Mouse (Mus musculus) limb, embryonic 14.5 days (tissue): ENCODE results near the gene Amigo3. TPM values are rescaled to one million over a fixed set of nuclear protein-coding genes. Genes with fewer than 3 reads are reported as not detected.

Experiments used
- ATAC-seq: fragments of 200-750 bp; cut with Nextera tagmentation; 2 replicates; pipeline ENCODE4 v1.8.0; 2017; ENCODE audit warnings: low read depth, moderate number of reproducible peaks, moderate TSS enrichment; ENCODE audit not compliant: low FRiP score
- DNase-seq: peaks from one replicate; pipeline ENCODE4 v3.0.0-alpha.2; 2015; ENCODE audit warnings: low spot score
- H3K27ac ChIP-seq: fragments of 300-500 bp; sonication (generic); replicated peaks from 2 replicates; pipeline ENCODE4 v1.5.1; 2014; ENCODE audit warnings: low read depth, mild to moderate bottlenecking, low read length, moderate library complexity, mixed read lengths
- H3K27me3 ChIP-seq: fragments of 300-500 bp; sonication (generic); 2 replicates; pipeline ENCODE4 v1.6.1; 2014; ENCODE audit warnings: low read length, mixed read lengths; ENCODE audit not compliant: control insufficient read depth, insufficient read depth
- H3K36me3 ChIP-seq: fragments of 300-500 bp; sonication (generic); 2 replicates; pipeline ENCODE4 v1.6.1; 2014; ENCODE audit warnings: mild to moderate bottlenecking, low read length, moderate library complexity, mixed read lengths; ENCODE audit not compliant: control insufficient read depth, insufficient read depth
- H3K4me1 ChIP-seq: fragments of 300-500 bp; sonication (generic); 2 replicates; pipeline ENCODE4 v1.6.1; 2014; ENCODE audit warnings: antibody characterized with exemption, low read length, mixed read lengths; ENCODE audit not compliant: control insufficient read depth, insufficient read depth
- H3K4me2 ChIP-seq: fragments of 300-500 bp; sonication (generic); replicated peaks from 2 replicates; pipeline ENCODE4 v1.6.1; 2014; ENCODE audit warnings: low read depth, mild to moderate bottlenecking, low read length, moderate library complexity; ENCODE audit not compliant: severe bottlenecking
- H3K4me3 ChIP-seq: fragments of 300-500 bp; sonication (generic); replicated peaks from 2 replicates; pipeline ENCODE4 v1.5.1; 2014; ENCODE audit warnings: low read length
- H3K9ac ChIP-seq: fragments of 300-500 bp; sonication (generic); 2 replicates; pipeline ENCODE4 v1.6.1; 2014; ENCODE audit warnings: mild to moderate bottlenecking, low read depth, low read length, moderate library complexity; ENCODE audit not compliant: severe bottlenecking
- H3K9me3 ChIP-seq: fragments of 300-500 bp; sonication (generic); 2 replicates; pipeline ENCODE4 v1.6.1; 2016; ENCODE audit warnings: low read length; ENCODE audit not compliant: control insufficient read depth
- POLR2A ChIP-seq: fragments of 200-500 bp; IDR thresholded peaks from 2 replicates; pipeline ENCODE4 v1.8.0; 2012; ENCODE audit warnings: inconsistent platforms, mild to moderate bottlenecking, moderate library complexity, borderline replicate concordance; ENCODE audit not compliant: insufficient read depth, insufficient read length; ENCODE audit errors: extremely low read depth
- WGBS: fragments of 180-500 bp; shearing (Covaris S2); extraction: QIAGEN DNeasy Blood & Tissue Kit; methylation state at CpG from one replicate; pipeline ENCODE4 v1.1.7; 2014; 5-methylcytosine and 5-hydroxymethylcytosine counted together
- polyA plus RNA-seq, 2 experiments: library from polyadenylated mRNA; depleted of rRNA in 1 of 2; stranded (reverse) in 1 of 2; unstranded in 1 of 2; fragments of >200 nt; fragmentation: Nextera tagmentation in 1 of 2; extraction: Ambion mirVana in 1 of 2; gene quantifications; 2 replicates each; pipeline versions ENCODE4 v1.2.1 to v1.2.3; 2012 to 2014

Amigo3 gene
- polyA plus RNA-seq, 2 experiments = 4.7 to 5.0 TPM

DNA sequence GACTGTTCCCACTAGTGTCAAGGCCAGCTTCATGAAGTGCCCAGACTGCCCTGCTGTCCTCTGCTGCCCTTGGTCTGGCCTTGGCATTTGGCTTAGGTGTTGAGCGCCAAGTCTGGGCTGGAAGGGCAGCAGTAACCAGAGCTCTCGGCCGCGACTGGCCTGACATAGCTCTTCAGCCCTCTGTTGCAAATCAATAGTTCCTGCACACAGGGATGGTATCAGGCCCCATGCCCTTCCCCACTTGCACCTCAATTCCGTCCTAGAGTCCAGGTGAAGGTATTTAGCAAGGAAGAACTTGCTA, 4.3 kb downstream of the Amigo3 start:
- Histone ChIP-seq H3K4me2 (no peak overlapping the region), H3K9ac (no peak overlapping the region), H3K27me3 (no peaks in the 10 kb centered on the region), H3K9me3 (no peaks in the 10 kb centered on the region), H3K27ac (no peak overlapping the region), H3K4me1 (peaks cover 5% of the 10 kb centered on the region; the same call in 1 of the 2 replicates), H3K36me3 (peaks cover 61% of the 10 kb centered on the region), H3K4me3 (no peak overlapping the region)
- ATAC-seq (no peak), DNase-seq (no peak)
- 95% methylated on average over 5 of the region's 5 CpGs for WGBS
- TF ChIP-seq POLR2A = no peak

DNA sequence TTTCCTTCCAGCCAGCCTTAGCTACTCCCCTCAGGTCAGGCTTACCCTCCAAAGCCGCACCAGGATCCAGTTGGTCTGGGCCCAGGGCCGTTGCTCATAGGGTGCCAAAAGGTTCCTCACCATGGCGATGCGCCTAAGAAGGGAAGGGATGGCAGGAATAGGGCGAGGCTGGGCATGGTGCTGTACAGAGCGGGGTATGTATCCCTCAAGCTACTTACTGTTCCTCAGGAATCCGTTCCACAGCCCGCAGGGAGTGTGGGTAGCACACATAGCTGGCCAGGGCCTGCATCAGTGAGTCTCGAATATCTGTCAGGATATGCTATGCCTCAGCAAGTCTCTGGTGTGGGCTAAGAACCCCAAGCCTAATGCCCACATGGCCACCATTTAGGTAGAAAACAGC, 5.3 kb downstream of the Amigo3 start:
- H3K4me1 ChIP-seq = peaks cover 2% of the 10 kb centered on the region; the same call in 1 of the 2 replicates
- no peak overlapping the region for H3K4me2 ChIP-seq
- H3K27me3 ChIP-seq = no peaks in the 10 kb centered on the region
- no peak for TF ChIP-seq POLR2A
- H3K9me3 ChIP-seq = no peaks in the 10 kb centered on the region
- no peak overlapping the region for H3K27ac ChIP-seq
- DNase-seq (no peak), ATAC-seq (no peak)
- peaks cover 69% of the 10 kb centered on the region for H3K36me3 ChIP-seq
- 93% methylated on average over 9 of the region's 9 CpGs for WGBS
- no peak overlapping the region for H3K9ac ChIP-seq
- H3K4me3 ChIP-seq = no peak overlapping the region

DNA sequence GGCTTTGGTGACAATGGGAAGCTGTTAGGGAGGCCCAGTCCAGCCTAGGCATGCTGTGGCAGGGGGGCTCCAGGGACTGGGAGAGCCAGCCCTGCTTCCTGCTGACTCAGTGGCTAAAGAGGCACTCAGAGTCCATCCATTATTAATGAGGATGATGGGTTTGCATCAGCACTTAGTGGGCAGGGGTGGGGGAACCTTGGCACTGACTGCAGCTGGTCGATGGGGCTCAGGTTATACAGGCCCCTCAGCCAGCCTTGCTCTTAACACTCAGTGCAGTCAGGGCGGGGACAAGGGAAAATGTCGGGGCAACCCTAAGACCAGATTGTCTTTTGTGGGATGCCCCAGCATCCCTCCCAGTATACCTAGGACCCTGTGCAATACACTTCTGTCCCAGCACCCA, 9.2 kb downstream of the Amigo3 start:
- H3K9me3 ChIP-seq = no peaks in the 10 kb centered on the region
- DNase-seq (no peak), ATAC-seq (no peak)
- no peak for TF ChIP-seq POLR2A
- no peaks in the 10 kb centered on the region for H3K4me1 ChIP-seq
- H3K36me3 ChIP-seq = peaks cover 68% of the 10 kb centered on the region
- no peak overlapping the region for H3K4me3 ChIP-seq
- H3K4me2 ChIP-seq = no peak overlapping the region
- no peak overlapping the region for H3K27ac ChIP-seq
- no peaks in the 10 kb centered on the region for H3K27me3 ChIP-seq
- H3K9ac ChIP-seq = no peak overlapping the region
- WGBS = 100% methylated on average over 3 of the region's 3 CpGs

DNA sequence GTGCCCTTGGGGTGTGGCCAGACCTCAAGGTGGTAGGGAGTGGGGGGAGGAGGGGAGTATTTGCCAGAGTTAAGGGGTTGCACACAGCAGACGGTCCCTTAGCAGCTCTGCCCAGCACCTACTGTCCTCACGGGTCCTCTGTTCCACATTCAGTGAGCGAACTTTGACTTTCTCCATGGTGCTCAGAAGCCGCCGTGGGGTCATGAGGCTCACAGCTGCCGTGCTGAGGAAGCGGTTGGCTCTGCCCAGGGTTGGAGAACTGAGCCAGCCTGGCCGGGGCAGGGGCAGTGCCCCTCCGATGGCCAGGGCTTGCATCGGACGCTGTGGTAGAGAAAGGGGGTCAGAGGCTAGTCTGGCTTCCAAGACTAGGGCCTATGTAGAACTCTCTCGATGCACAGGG, 10.4 kb downstream of the Amigo3 start:
- 83% methylated on average over 12 of the region's 12 CpGs for WGBS
- Histone ChIP-seq H3K27ac (no peak overlapping the region), H3K36me3 (peaks cover 58% of the 10 kb centered on the region), H3K4me3 (no peak overlapping the region), H3K9ac (no peak overlapping the region), H3K9me3 (no peaks in the 10 kb centered on the region), H3K4me2 (no peak overlapping the region), H3K27me3 (no peaks in the 10 kb centered on the region), H3K4me1 (no peaks in the 10 kb centered on the region)
- no peak for DNase-seq
- ATAC-seq = no peak
- TF ChIP-seq POLR2A = no peak

DNA sequence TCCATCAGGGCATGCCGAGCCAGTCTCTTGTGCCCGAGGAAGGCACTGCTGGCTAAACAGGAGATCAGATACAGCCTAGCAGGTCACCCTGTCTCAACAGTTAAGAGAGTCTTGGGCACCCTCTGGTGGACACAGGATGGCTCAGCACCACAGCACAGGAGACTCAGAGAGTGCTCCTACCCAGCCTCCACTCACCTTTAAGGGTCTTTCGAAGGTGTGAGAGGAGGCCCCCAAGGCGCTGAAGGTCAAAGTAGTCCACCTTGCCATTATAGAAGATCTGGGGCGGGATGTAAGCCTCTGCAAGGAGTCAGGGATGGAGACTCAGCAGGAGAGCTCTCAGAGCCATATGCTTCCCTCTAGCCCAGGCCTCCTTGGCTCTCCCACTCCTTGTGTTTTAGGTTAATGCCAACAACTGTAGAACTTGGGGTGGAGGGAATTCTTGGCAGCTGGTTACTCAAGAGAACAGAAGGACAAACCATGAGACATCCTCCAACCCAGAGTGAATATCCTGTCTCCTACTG, 12.6 kb downstream of the Amigo3 start:
- Histone ChIP-seq H3K4me1 (no peaks in the 10 kb centered on the region), H3K36me3 (peaks cover 49% of the 10 kb centered on the region), H3K4me3 (no peak overlapping the region), H3K27ac (no peak overlapping the region), H3K9ac (no peak overlapping the region), H3K4me2 (no peak overlapping the region), H3K27me3 (no peaks in the 10 kb centered on the region), H3K9me3 (no peaks in the 10 kb centered on the region)
- DNase-seq (peak; percentile 40), ATAC-seq (no peak)
- 52% methylated on average over 5 of the region's 5 CpGs for WGBS
- TF ChIP-seq POLR2A = no peak

DNA sequence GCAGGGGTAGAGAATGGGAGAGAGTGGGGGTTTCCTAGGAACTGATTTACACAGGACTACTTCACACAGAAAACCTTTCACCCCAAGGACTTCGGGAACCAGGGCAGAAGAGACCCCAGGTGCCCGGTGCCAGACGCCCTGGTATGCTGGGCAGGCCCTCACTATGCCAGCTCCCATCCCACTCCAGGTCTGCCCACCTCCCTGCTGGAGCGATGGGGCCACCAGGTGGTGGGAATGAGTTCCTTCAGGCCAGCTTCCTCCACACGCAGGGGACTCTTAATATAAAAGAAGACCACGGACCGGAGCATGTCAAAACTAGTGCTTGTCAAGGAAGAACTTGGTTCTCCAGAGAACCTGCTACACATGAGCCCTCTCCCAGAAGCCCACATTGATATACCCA, 14.2 kb downstream of the Amigo3 start:
- no peak overlapping the region for H3K27ac ChIP-seq
- H3K4me2 ChIP-seq = no peak overlapping the region
- TF ChIP-seq POLR2A = no peak
- H3K4me3 ChIP-seq = no peak overlapping the region
- no peak overlapping the region for H3K9ac ChIP-seq
- no peaks in the 10 kb centered on the region for H3K4me1 ChIP-seq
- H3K27me3 ChIP-seq = no peaks in the 10 kb centered on the region
- ATAC-seq = no peak
- DNase-seq = no peak
- peaks cover 52% of the 10 kb centered on the region for H3K36me3 ChIP-seq
- H3K9me3 ChIP-seq = no peaks in the 10 kb centered on the region
- WGBS = 83% methylated on average over 7 of the region's 7 CpGs
